Mouse (Mus musculus) heart, postnatal 0 days (tissue): ENCODE measurements around the gene Pakap. TPM values are rescaled to one million over a fixed set of nuclear protein-coding genes. Genes with fewer than 3 reads are reported as not detected.

Source experiments
- ATAC-seq: fragments of 200-750 bp; cut with Nextera tagmentation; 2 replicates; pipeline ENCODE4 v1.8.0; 2017; ENCODE audit warnings: low read depth, moderate number of reproducible peaks, moderate library complexity; ENCODE audit not compliant: insufficient read depth
- DNase-seq: peaks from one replicate; pipeline ENCODE4 v3.0.0-alpha.2; 2016; ENCODE audit warnings: low spot score
- H3K27ac ChIP-seq: fragments of 300-500 bp; sonication (generic); 2 replicates; pipeline ENCODE4 v1.5.1; 2014; ENCODE audit warnings: low read depth, mild to moderate bottlenecking
- H3K27me3 ChIP-seq: fragments of 300-500 bp; sonication (generic); 2 replicates; pipeline ENCODE4 v1.6.1; 2014; ENCODE audit warnings: low read length, mixed read lengths; ENCODE audit not compliant: control insufficient read depth, insufficient read depth
- H3K36me3 ChIP-seq: fragments of 300-500 bp; sonication (generic); replicated peaks from 2 replicates; pipeline ENCODE4 v1.6.1; 2014; ENCODE audit warnings: low read length, mixed read lengths; ENCODE audit not compliant: control insufficient read depth, insufficient read depth
- H3K4me1 ChIP-seq: fragments of 300-500 bp; sonication (generic); 2 replicates; pipeline ENCODE4 v1.6.1; 2014; ENCODE audit warnings: antibody characterized with exemption; ENCODE audit not compliant: control insufficient read depth, insufficient read depth
- H3K4me2 ChIP-seq: fragments of 300-500 bp; sonication (generic); 2 replicates; pipeline ENCODE4 v1.6.1; 2014; ENCODE audit warnings: low read depth, mild to moderate bottlenecking, low read length, moderate library complexity
- H3K4me3 ChIP-seq: fragments of 300-500 bp; sonication (generic); 2 replicates; pipeline ENCODE4 v1.5.1; 2014; ENCODE audit warnings: low read depth, low read length
- H3K9ac ChIP-seq: fragments of 300-500 bp; sonication (generic); replicated peaks from 2 replicates; pipeline ENCODE4 v1.6.1; 2014; ENCODE audit warnings: low read depth, low read length, mixed read lengths
- H3K9me3 ChIP-seq: fragments of 300-500 bp; sonication (generic); replicated peaks from 2 replicates; pipeline ENCODE4 v1.6.1; 2016; ENCODE audit warnings: low read length; ENCODE audit not compliant: control insufficient read depth
- CTCF ChIP-seq: IDR thresholded peaks from 2 replicates; pipeline ENCODE4 v1.5.1; 2016; ENCODE audit warnings: antibody characterized with exemption, control low read depth, low read depth
- EP300 ChIP-seq: IDR thresholded peaks from 2 replicates; pipeline ENCODE4 v1.6.1; 2016; ENCODE audit warnings: antibody characterized with exemption, low read depth
- WGBS: fragments of 180-500 bp; shearing (Covaris S2); extraction: QIAGEN DNeasy Blood & Tissue Kit; methylation state at CpG from one replicate; pipeline ENCODE4 v1.1.7; 2014; 5-methylcytosine and 5-hydroxymethylcytosine counted together
- polyA plus RNA-seq: library from polyadenylated mRNA; unstranded; fragments of >200 nt; fragmentation: Nextera tagmentation; extraction: Ambion mirVana; gene quantifications from 2 replicates; pipeline ENCODE4 v1.2.1, GENCODE M21; 2015
- total RNA-seq: library from RNA; depleted of rRNA; stranded (reverse); fragments of >200 nt; gene quantifications from 2 replicates; pipeline ENCODE4 v1.2.3, GENCODE M21; 2014; ENCODE audit warnings: low replicate concordance

Gene Pakap
- total and polyA plus RNA-seq, 2 experiments from 2014 or later = 21.1 to 43.7 TPM

DNA sequence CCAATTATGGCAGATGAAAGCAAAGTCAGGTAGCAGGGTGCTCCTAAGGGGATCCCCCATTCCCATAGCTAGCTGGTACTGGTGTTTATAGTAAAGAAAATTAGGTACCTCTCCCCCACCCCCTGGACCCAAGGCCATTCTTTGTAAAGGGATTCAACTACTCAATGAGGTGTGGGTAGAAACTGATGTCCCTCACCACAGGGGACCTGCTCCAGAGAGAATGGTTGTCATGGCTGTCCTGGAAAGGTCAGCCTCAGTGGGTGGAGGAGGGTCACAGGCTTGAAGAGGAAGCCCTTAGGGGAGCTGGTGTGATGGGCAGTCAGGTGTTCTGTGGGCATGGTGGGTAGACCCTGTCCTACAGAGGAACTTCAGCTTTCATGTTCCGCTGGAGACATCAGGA lies 352.5 kb downstream of the Pakap start:
- Histone ChIP-seq H3K27ac (no peak overlapping the region), H3K4me2 (no peak overlapping the region), H3K9me3 (no peaks in the 10 kb centered on the region), H3K27me3 (no peaks in the 10 kb centered on the region), H3K36me3 (no peaks in the 10 kb centered on the region), H3K4me1 (peaks cover 6% of the 10 kb centered on the region), H3K9ac (no peak overlapping the region), H3K4me3 (no peak overlapping the region)
- no peak for DNase-seq
- ATAC-seq = no peak
- WGBS = 81% methylated on average over 1 of the region's 1 CpGs
- no peak for TF ChIP-seq CTCF
- no peak for TF ChIP-seq EP300

DNA sequence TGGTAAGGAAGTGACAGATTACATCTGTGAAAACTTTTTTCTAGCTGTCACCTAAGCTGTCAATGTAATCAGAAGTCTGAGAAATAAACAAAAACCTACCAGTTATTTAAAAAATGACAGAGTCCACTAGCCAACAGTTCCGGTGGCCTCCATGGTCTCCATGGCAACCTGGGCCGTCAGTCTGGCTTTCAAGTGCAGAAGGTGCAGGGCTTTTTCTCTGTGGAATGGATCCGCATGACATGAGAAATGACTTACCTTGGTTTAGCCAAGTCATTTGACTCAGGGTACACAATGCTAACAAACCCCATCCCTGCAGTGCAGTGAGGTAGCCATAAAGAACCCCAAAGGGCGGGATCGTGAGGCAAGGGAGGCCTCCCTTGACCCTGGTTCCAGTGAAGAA lies 354.2 kb downstream of the Pakap start:
- Histone ChIP-seq H3K4me2 (no peak overlapping the region), H3K4me3 (no peak overlapping the region), H3K9ac (no peak overlapping the region), H3K9me3 (no peaks in the 10 kb centered on the region), H3K27ac (no peak overlapping the region), H3K36me3 (no peaks in the 10 kb centered on the region), H3K27me3 (no peaks in the 10 kb centered on the region), H3K4me1 (no peaks in the 10 kb centered on the region)
- 72% methylated on average over 5 of the region's 5 CpGs for WGBS
- ATAC-seq (no peak), DNase-seq (no peak)
- TF ChIP-seq CTCF = no peak
- no peak for TF ChIP-seq EP300

DNA sequence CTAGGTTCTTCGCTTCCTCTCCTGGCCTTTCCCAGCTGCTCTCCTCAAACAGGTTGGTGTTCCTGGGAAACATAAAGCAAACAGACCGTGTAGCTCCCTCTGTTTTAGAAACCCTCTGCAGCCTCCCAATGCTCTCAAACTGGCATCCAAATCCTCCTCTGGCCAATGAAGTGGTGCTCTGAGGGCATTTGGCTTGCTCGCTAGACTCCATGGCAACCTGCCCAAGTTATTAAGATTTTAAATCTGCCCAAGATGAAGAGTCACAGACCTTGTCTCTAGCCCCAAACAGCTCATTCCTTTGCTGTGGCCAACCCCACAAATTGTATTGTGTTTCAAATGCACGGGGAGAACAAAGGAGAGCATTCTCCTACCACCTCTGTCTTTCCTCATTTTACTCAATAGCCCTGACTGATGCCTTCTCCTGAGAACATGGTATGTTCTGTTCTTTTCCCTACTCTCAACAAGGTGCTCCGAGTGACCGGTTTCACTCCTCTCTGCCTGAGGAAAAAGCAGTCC lies 356.6 kb downstream of the Pakap start:
- no peak for TF ChIP-seq CTCF
- no peak for TF ChIP-seq EP300
- H3K27me3 ChIP-seq = no peaks in the 10 kb centered on the region
- H3K4me3 ChIP-seq = no peak overlapping the region
- no peaks in the 10 kb centered on the region for H3K9me3 ChIP-seq
- H3K4me2 ChIP-seq = no peak overlapping the region
- no peak overlapping the region for H3K9ac ChIP-seq
- WGBS = 74% methylated on average over 6 of the region's 6 CpGs
- ATAC-seq = no peak
- H3K4me1 ChIP-seq = no peaks in the 10 kb centered on the region
- no peak overlapping the region for H3K27ac ChIP-seq
- DNase-seq = no peak
- H3K36me3 ChIP-seq = no peaks in the 10 kb centered on the region

DNA sequence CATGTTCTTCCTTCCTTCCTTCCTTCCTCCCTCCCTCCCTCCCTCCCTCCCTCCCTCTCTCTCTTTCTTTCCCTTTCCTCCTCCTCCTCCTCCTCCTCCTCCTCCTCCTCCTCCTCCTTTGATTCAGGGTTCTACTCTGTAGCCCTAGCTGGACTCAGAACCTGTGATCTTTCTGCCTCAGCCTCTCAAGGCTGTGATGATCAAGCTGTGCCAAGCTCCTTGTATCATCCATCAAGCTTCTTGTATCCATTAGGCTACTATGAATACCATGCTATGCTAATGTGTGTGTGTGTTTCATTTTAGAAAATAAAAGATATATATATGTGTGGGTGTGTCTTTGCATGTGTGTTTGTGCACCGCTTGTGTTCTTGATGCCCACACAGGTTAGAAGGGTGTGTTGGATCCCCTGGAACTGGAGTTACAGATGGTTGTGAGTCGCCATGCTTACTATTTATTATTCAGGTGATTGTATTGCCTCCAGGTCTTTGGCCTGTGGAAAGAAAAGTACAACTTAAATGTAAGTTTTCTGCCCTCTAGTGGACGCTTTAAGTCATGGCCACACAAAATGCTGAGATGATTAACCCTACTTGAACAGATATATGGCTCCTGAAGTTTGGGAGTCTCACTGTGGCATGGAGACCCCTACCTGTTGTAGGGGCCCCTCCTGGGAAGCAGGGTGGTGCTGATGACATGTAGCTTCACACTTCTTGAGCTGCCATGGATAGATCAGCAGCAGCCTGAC lies 359.7 kb downstream of the Pakap start:
- DNase-seq (peak; percentile 37), ATAC-seq (no peak)
- 22% methylated on average over 3 of the region's 3 CpGs for WGBS
- no peaks in the 10 kb centered on the region for H3K36me3 ChIP-seq
- no peak overlapping the region for H3K9ac ChIP-seq
- H3K27me3 ChIP-seq = no peaks in the 10 kb centered on the region
- no peak overlapping the region for H3K4me3 ChIP-seq
- no peak overlapping the region for H3K27ac ChIP-seq
- H3K9me3 ChIP-seq = no peaks in the 10 kb centered on the region
- TF ChIP-seq EP300 (no peak), CTCF (peak; percentile 67)
- no peaks in the 10 kb centered on the region for H3K4me1 ChIP-seq
- no peak overlapping the region for H3K4me2 ChIP-seq

DNA sequence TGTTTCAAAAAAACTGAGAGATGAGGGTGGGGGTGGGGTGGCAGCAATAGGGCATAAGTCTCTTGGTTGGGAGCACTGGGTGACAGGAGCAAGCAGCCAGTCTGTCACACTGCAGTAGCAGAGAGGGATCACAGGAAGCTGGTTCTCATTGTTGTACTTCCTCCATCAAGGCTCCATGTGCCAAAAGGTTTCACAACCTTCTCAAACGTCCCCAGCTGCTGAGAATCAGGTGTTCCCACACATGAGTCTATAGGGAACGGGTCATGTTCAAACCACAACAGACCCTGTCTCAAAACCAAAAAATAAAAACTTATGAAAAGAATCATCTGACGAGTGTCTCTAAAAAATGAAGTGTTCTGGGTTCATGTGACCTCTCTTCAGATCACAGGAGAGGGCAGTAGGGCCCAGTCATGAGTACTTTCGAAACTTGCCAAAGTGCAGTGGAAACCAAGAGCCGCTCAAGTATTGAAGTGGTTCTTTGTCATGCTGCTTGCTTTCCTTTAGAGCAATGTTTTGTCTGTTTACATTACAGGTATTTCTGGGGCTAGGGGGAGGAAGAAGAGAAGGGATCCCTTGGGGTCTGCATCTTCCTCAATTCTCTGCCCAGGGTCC lies 362.7 kb downstream of the Pakap start:
- WGBS = 63% methylated on average over 5 of the region's 5 CpGs

More for the DNA sequence above, 362.7 kb downstream of the Pakap start:
- TF ChIP-seq EP300 (no peak), CTCF (no peak)
- H3K9ac ChIP-seq = no peak overlapping the region
- no peak overlapping the region for H3K4me3 ChIP-seq
- H3K4me1 ChIP-seq = no peaks in the 10 kb centered on the region
- no peaks in the 10 kb centered on the region for H3K9me3 ChIP-seq
- no peak for ATAC-seq
- H3K27ac ChIP-seq = no peak overlapping the region
- H3K36me3 ChIP-seq = no peaks in the 10 kb centered on the region
- DNase-seq = no peak
- H3K27me3 ChIP-seq = no peaks in the 10 kb centered on the region
- H3K4me2 ChIP-seq = no peak overlapping the region
